Mouse (Mus musculus) cerebellum, postnatal 25 days (tissue): ENCODE data around the gene Mtr.

Experiments used
- DNase-seq, 2 experiments: peaks; one replicate each; pipeline ENCODE4 v3.0.0; 2021; ENCODE audit warnings: mixed read lengths in 2 of 2

The Mtr gene

DNA sequence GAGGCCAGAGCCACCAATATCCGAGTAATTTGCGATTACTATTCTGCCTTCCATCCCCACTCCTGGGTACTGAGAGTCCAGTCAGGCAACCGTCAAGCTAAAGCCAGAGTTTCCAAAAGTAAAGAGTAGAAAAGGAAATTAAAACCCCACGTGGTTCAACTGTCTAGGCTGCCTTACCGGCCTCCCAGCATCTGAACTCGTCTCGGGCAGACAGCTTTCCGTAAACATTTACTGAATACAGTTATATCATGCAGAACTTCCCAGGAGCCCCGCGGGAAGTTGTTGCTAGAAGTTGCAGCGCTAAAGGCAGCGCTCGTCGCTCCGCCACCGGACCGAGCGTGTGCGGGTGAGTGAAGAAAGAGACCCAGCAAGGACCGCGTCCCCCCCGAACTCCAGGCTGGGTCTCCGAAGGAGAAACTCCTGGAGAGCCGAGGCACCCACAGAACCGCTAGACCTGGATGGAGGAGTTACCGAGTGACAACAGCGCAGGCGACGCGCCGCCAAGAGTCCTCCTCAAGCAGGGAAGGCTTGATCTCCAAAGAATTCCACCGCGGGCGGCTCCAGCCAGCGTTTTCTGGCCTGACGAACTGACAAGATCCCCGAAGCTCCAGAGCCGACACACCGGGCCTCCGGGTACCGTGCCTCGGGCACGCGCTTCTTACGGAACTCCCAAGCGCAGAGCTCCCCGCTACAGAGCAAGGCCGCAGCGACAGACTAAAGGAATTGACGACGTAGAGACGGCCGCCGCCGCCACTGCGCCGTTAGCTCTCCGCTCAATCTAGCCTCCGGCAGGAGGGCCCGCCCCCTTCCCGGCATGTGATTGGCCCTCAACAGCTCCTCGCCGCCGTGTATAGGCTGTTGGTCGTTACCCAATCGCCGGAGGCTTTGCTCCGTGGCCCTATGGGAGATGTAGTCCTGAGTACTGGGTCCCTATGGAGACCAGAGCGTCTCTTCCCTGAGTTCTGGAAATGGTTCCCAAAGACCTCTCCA is at the start of gene Mtr:
TSS of gene Mtr (minus strand) at position 723 of the 990 bp plus-strand sequence.
- DNase-seq: peak; percentile 95 to 98

DNA sequence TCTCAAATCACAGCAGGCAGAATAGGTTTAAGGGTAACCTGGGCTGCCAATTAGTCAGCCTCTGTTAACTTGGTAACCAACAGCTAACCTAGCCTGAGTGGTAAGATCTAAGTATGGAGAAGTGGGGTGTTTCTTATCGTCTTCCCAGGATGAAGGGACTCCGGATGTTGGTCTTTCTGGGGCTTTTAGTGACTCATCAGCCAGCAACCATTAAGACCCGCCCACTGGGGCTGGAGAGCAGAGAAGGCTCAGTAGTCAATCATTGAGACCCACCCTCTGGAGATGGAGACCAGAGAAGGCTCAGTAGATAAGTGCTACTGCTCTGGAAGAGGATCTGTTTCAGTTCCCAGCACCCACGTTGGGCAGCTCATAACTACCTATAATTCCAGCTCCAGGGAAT is 49.4 kb upstream of the Mtr start:
- DNase-seq: no peak

DNA sequence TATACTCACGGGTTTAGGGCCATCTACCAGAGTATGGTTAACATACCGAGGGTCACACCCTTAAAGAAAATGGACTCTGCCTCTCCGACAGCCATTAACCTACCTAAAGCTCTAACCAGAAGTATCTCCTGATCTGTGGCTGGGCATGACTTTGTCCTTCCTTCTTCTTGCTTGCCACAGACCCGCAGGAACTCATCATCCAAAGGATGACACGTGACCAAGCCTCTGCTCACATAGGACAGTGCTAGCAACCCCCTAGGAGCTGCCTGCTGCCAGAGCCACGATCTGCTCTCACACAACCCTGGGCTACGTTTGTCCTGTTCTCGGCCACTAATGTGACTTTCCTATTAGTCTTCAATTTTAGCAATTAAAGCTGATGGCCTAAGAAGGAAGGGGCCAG is 47.6 kb upstream of the Mtr start:
- no peak for DNase-seq

DNA sequence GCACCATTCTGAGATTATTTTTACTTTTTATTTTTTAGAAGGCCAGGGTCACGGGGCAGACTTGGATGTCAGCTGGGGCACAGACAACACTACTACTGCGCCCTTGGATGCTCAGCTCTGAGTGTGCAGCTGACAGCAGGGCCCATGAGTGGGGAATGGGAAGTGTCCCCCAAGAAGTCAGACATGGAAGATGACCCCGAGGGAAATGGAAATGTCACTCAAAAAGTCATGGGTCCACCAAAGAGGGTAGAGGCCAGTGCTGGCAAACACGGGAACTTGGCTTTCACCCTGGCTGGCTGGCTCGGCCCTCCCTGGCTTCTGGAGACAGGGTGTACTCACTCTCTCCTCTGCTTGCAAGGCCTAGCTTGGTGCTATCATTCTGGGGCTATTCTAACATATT is 47.1 kb upstream of the Mtr start:
- no peak for DNase-seq

DNA sequence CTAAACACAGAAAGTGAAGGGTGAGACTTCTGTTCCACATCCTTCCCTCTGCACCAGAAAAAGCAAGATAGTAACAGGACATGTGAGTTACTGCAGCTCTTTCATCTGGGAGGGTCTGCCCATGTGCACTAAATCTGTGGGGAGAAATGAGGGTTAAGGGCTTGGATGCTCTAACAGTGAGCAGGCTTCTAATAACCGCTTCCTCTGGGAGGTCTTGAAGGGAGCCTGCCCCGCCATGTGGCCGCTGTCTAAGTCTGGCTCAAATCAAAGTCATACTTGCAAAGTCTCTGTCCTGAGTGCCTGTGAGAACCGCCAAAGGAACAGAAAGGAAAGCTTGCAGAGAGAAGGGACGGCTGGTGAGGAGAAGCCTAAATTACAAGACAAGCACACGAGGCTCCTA is 39.9 kb upstream of the Mtr start:
- no peak for DNase-seq

DNA sequence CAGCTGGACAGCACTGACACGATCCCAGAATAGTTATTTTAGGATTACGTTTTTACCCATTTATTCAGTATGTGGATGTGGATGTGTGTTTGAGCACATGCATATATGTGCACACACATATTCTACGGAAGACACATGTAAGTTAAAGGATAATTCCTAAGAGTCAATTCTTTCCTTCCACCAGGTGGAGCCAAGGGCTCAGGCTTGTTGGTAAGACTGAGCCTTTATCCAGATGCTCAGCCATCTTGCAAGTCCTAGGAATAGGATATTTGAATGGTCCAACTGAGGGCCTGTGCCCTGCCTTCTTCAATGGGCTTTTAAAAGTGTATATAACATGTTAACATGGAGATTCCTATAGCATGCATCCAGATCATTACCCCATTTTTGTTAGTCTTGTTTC is 38.8 kb upstream of the Mtr start:
- no peak for DNase-seq

DNA sequence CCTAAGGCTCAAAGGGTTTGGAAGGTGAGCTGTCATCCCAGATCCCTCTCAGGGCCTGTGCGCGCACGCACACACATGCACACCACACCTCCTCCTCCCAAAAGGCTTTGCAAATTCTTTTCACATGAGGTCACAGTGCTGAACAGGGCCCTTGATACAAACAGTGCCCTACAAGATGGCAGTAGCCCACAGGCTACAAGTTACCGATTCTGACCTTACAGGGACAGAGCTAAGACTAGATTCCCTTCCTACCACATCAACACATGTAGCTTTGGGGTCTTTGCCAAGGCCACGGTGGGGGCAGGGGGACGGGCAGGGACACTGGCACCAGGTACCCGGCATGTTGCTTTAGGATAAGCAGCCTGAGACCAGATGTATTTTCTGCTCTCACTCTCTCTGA is 35.9 kb upstream of the Mtr start:
- no peak for DNase-seq

DNA sequence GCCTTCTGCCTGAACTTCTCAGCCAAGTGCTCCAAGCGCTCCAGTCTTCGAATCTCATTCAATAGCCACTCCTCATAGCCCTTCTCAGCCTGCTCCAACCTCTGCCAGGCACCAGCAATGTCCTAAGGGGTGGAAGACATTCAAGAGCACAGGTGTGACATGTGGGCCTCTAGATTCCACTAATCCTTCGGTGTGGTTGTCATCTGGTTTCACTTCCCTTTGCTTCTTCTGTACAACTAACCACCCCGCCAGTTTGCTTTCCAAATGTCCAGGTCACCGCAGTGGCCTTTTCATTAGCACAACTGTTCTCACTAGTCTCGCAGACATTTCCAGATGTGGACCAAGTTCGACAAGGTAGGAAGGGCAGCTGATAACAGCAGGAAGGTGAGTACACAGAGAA is 32.8 kb upstream of the Mtr start:
- DNase-seq: no peak

DNA sequence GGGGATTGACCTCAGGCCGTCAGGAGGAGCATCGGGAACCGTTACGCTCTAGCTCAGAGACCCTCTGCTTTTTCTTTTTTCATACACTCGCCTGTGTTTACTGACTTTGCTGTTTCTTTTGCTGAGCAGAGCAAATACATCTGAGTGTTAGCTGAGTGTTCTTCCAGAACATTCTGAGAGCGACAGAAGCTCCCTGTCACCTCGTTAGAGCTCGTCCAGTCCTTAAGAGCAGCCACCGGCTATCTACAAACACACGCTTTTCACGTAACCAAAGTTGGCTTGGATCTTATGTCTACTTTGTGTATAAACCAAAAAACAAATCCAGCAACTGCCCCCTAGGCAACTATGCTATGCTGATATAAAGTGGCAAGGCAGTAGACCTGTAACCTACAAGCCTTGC is 26.6 kb upstream of the Mtr start:
- DNase-seq: no peak

DNA sequence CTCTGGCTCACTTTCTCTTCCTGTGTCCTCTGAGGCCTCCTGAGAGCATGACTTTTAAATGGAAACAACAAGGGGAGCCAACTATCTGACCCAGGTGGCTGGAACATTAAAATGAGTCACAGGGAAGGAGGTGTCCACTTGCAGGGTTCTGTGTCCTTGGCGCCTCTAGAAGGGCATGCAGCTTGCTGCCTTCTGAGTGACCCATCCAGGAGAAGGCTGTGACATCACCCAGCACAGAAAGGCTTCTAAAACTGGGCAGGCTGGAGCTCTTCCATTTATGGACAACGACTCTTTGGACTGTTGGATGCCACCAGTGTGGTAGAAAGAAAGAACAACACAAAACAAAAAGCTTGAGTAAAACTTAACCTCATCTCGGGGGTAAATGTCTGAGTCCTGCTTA is 25.9 kb upstream of the Mtr start:
- DNase-seq: no peak

DNA sequence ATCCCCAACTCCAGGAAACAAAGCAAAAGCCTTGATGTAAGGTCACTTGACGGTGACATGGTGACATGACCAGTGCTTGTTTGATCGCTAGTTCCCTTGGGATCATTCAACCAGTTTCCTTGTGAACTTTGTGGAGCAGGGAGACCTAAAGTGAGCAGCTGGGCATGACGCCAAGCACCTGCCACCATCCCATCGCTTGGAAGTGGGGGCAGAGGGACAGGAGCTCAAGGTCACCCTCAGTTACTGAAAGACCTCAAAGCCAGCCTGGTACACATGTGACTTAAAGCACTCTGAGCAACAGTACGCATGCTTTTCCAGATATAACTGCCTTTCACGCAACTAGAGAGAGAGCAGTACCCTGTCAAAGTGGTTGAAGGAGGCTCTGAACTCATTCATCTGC is 16.8 kb upstream of the Mtr start:
- no peak for DNase-seq

DNA sequence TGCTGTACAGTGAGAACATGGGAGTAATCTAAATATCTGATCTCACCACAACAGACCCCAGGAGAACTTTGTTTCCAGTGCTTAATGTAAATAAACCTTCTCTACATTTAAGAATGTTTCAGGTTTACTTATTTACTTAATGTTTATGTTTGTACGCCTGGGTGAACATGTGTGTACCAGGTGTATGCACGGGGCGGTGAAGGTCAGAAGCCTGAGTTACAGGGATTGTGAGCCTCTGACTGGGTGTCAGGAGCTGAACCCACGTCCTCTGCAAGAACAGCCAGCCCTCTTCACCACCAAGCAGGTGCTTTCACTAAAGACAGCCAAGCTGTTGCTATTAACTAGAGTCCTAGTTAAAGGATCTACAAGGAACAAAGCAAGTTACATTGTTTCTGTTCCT is 16.3 kb upstream of the Mtr start:
- DNase-seq: no peak

DNA sequence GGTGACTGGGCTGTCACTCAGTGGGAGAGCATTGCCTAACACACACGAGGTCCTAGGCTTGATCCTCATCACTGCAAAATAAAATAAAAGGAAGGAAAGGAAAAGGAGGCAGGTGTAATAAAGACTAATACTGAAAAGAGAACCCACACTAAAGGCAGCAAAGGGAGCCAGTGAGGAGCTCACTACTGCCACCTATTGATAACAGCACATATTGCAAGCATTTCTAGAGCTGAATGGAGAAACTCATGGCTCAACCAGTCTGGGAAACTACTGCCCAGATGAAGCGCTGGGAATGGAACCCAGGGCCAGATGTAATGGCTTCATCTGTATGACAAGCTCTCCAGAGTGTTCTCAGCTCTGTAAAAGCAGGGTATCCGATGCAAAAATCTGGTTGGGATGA is 15.0 kb upstream of the Mtr start:
- DNase-seq: peak in 1 of 2 experiments; percentile 25

DNA sequence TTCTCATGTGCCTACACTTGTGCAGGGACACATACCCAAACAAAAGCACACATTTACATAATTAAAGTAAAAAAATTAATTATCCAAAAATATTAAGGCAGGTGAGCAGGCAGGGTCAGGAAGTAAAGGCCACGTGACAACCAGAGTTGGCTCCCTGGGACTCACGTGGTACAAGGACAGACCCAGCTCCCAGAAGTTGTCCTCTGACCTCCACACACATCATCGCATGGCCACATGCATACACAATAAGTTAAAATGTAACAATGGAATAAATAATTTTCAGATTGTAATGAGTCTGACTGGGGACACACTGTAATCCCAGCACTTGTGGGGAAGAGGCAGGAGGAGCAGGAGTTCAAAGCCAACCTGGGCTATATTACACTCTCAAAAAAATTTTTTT is 10.1 kb upstream of the Mtr start:
- DNase-seq: no peak

DNA sequence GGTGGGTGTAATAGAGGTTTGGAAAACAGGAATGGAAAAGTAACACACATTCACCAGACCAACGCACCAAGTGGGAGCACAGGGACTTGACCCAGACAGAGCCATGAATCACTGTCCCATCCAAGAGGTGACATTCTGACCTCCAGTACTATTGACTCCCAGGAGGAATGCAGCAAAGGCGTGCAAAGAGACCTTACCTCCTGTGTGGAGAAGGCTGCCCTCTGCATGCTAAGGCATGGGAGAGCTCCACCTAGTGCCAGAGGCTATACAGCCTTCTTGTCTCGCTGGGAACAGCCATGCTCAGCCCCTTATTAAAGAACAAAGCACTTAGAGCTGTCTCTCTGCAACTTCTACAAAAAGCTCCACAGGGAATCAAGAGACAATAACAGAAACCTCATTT is 9.2 kb upstream of the Mtr start:
- DNase-seq: no peak

DNA sequence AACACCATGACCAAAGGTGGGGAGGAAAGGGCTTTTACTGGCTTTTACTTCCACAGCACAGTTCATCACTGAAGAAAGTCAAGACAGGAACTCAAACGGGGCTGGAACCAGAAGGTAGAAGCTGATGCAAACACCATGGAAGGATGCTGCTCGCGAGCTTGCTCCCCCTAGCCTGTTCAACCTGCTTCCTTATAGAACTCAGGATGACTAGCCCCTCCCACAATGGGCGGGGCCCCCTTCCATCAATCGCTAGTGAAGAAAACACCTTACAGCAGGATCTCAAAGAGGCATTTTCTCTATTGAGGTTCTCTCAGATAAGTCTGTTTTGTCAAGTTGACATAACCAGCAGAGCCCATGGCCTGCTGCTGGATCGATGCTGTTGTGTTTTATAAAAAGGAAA is 6.1 kb upstream of the Mtr start:
- DNase-seq: no peak

DNA sequence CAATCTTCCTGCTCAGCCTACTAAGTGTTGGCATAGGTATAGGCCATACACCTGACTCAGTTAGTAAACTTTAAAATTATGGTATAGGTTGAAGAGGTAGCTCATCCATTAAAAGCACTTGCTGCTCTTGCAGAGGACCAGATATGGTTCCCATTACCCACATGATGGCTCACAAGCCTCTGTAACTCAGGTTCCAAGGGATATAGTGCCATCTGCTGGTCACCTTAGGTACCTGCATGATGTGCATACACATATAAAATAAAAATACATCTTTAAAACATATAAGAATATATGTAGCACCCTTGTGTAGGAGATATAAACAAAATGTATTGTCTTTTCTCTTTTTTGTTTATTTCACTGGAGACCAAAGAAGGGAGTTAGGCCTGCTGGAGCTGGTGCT is 3.6 kb upstream of the Mtr start:
- no peak for DNase-seq

DNA sequence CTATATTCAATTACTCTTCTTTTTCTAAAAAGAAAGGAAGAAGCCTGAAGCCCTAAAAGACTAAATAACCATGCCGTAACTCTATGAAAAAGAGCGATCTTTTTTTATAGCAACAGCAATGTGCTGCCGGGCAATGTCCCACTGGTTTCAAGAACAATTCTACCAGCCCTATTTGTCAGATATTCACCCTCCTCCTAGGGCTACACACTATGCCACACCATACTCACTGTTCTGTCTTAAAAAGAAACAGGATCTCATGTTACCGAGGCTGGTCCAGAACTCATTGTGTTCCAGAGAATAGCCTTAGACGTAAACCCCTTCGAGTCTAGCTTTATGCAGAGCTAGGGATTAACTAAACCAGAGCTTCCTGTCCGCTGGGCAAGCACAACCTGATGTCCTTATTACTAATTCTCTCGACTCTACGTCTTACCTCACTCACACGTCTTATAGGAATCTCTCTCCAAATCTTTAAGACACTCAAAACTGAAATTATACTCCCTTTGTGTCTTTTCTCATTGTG is 982 bp downstream of the Mtr start:
- DNase-seq: no peak

DNA sequence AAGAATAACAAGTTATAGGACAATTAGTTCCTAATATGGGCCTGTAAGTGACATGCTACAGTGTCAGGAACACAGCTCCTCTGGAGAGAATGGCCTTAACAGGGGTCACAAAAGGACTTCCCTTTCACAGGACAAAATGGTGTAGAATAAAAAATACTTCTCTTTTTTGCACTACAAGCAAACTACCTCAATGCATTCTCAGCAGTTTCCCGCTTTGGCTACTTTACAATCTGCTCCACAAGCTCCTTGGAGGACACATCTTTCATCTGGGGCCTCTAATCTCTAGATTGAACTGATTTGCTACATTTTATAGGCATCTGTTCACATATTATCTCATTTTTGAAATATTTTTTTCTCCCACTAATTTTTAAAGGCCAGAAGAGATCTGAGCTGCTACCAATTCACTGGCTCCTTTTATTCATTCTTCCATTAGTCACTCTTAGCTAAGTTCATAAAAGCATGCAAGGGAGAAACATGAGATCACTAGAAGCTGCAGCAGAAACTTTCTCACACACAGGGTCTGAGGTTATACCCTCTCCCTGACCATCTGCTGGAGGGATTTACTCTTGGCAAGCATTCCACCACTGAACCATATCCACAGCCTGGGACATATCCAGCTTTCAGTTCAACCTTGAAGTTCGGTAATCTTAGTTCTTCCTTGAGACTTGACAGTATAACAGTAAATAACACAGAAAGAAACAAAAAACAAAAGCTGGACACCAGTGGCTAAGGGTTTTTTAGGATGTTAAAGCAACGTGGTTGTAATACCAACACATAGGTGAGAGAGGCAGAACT is 1.8 kb downstream of the Mtr start:
- no peak for DNase-seq

DNA sequence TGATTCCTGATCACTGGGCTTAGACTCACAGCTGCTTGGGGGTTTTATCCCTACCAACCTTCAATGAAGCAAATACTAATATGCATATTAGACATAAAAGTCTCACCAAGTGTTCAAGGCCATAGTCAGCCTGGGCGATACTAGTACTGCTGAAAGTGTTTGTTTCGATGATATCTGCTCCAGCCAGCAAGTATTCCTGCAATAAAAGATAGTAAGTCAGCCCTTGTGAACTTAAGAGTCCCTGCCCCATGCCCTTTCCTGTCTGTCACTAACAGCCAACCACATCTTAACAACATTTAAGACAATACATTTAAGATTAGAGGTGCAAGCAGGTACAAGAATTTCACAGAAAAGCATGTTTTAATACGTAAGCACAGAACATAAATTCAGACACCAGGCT is 7.4 kb downstream of the Mtr start:
- no peak for DNase-seq

DNA sequence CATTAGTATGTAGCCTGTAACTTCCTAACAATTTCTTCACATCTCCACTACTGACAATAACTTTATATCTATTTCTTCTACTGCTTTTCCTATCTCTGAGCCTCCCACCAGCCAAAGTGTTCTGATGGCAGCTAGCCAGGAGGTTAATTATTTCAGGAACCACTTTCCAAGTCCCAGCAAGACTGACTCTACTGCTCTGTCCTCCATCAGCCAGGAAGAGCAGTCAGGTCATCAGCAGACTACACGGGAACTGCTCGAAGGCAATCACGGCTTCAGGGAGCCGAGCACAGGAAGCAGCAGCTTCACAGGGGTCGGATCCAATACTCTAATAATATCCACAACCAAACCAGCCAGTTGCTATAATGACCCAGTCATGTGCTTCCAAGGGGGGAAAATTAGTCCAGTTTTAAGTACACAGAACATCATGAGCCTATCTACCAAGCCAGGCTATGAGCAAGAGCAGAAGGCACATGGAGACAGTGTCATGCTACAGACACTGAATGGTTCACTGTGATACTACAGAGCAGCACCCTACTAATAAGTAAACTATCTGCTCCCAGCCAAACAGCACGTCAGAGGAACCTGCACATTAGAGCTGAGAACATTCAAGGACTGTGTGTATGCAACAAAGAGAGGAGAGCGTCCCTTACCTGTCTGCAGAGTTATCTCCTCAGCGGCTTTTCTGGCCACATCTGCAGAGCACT is 8.6 kb downstream of the Mtr start:
- no peak for DNase-seq

DNA sequence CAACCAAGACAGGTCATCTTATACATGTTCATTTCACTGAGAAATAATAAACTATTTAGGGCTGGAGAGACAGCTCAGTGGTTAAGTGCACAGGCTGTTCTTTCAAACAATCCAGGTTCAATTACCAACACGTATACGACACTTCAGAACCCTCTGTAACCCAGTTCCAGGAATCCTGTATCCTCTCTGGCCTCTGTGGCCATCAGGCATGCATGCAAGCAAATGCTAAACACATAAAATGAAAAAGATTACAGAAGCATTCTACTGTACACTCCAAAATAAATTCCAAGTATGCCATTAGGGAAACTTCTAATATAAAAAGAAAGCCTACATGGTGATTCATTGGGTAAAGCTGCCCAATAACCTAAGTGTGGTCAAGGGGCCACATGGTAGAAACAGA is 12.0 kb downstream of the Mtr start:
- no peak for DNase-seq

DNA sequence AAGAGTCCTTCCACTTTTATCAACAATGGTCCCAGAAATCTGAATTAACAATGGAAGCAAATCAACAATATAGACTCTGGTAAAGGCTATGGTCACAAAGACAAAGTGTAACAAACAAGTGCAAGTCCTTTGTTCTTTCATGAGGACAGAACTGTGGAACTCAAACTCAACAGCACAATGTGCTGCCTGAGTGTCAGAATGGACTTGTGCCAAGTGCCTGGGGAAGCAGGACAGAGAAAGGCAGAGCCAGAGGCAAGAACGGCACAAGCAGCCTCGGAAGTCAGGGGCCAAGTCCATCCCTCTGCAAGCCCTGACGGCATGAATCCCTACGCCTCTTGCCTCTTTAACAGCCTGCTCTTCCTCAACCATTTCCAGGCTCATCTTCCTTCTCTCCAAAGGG is 13.9 kb downstream of the Mtr start:
- peak in 1 of 2 experiments; percentile 29 for DNase-seq
